Mouse (Mus musculus): Measurements from ENCODE around the gene Pik3r2. TPM values are rescaled to one million over a fixed set of nuclear protein-coding genes. Genes with fewer than 3 reads are reported as not detected.

The Pik3r2 gene
- polyA plus RNA-seq, 1 experiment: 71.7 TPM

- peaks cover 14% of the 10 kb centered on the region for H3K27me3 ChIP-seq (ENCODE audit: control insufficient read depth, insufficient read depth, insufficient read length)
- no peaks in the 10 kb centered on the region for H3K36me3 ChIP-seq (ENCODE audit: control insufficient read depth, insufficient read depth)
- no peaks in the 10 kb centered on the region for H3K79me3 ChIP-seq (ENCODE audit: low read depth)
- H3ac ChIP-seq (ENCODE audit: control insufficient read depth, insufficient read length, low read depth): no peak overlapping the region
- no peak overlapping the region for H3K4me3 ChIP-seq (ENCODE audit: insufficient read depth, poor library complexity, severe bottlenecking)
- TF ChIP-seq USF1 (IDR thresholded peaks at IDR 0.05; ENCODE audit: low read depth): no peak
- no peak for TF ChIP-seq MYOG (IDR thresholded peaks at IDR 0.05; ENCODE audit: control insufficient read depth, extremely low read depth, insufficient read length)
- no peak for TF ChIP-seq CEBPB (IDR thresholded peaks at IDR 0.05; ENCODE audit: low read depth)
- no peak for TF ChIP-seq CTCF (IDR thresholded peaks at IDR 0.05; ENCODE audit: control insufficient read depth, insufficient read depth, insufficient read length)
- TF ChIP-seq FOSL1 (IDR thresholded peaks at IDR 0.05; ENCODE audit: insufficient read depth, low read length, poor library complexity, severe bottlenecking): no peak
- no peak for TF ChIP-seq MYOD1 (IDR thresholded peaks at IDR 0.05; ENCODE audit: control insufficient read depth, insufficient read length, low read depth)
- TF ChIP-seq MAX (IDR thresholded peaks at IDR 0.05): no peak
- H3K79me2 ChIP-seq (ENCODE audit: control insufficient read depth, insufficient read depth): no peaks in the 10 kb centered on the region
Measured at GRCm38 (mm10) chr8:70730956-70731355, 45.6 kb downstream of the Pik3r2 start.

DNA sequence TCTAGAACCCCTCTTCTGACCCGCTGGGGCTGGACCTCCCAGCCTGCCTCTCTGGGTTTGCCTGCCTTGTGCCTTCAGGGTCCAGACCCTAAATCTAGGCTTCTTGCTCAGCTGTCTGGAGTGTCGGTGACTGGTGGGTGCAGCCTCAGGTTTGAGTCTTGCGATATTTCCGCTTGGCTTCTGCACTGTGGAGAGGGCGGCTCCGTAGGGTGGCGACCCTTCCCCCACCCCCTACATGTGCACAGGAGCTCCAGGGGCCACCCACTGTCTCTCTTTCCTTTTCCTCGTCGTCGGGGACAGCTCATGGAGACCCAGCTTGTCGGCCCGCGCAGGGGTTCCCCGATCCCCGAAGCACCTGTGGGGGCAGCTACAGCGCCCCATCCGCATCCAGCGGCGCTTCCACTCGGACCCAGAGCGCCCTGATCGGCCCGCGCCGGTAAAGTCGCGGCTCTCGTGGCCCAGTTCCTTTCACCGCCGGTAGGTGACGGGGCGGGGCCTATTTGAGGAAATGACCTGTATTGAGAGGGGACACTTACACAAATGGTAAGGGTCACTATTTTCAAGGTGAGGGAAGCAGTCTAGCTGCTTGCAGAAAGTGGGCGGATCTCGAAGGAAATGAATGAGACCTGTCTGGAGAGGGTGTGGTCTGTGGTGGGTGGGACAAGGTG is 46.6 kb downstream of the Pik3r2 start:
- H3K79me2 ChIP-seq (ENCODE audit: control insufficient read depth, insufficient read depth): no peaks in the 10 kb centered on the region
- no peaks in the 10 kb centered on the region for H3K79me3 ChIP-seq (ENCODE audit: low read depth)
- TF ChIP-seq MYOD1 (IDR thresholded peaks at IDR 0.05; ENCODE audit: control insufficient read depth, insufficient read length, low read depth) (no peak), FOSL1 (IDR thresholded peaks at IDR 0.05; ENCODE audit: insufficient read depth, low read length, poor library complexity, severe bottlenecking) (no peak), USF1 (IDR thresholded peaks at IDR 0.05; ENCODE audit: low read depth) (no peak), CEBPB (IDR thresholded peaks at IDR 0.05; ENCODE audit: low read depth) (no peak), CTCF (IDR thresholded peaks at IDR 0.05; ENCODE audit: control insufficient read depth, insufficient read depth, insufficient read length) (no peak), MAX (IDR thresholded peaks at IDR 0.05) (no peak)
- no peak overlapping the region for H3K4me3 ChIP-seq (ENCODE audit: insufficient read depth, poor library complexity, severe bottlenecking)
- no peak overlapping the region for H3ac ChIP-seq (ENCODE audit: control insufficient read depth, insufficient read length, low read depth)
- peaks cover 14% of the 10 kb centered on the region for H3K27me3 ChIP-seq (ENCODE audit: control insufficient read depth, insufficient read depth, insufficient read length)
- H3K36me3 ChIP-seq (ENCODE audit: control insufficient read depth, insufficient read depth): no peaks in the 10 kb centered on the region

DNA sequence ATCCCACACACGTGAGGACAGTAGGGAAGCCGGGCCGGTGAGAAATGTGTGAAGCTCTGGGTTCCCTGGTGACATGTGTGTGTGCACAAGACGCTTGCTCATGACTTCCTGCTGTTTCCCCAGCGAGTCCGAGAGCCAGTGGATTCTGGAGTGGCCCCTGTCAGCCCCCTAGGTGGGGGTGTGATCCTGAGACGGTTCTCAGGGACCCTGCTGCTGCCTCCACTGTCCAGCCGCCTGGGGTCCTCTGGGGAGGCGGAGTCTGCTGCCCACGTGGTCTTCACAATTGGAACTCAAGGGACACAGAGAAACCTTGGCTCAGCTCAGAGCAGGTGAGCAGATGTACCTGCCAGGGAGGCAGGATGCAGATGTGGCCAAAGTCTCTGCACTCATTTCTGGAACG is 49.8 kb downstream of the Pik3r2 start:
- Histone ChIP-seq H3K36me3 (ENCODE audit: control insufficient read depth, insufficient read depth) (no peaks in the 10 kb centered on the region), H3K27me3 (ENCODE audit: control insufficient read depth, insufficient read depth, insufficient read length) (peaks cover 6% of the 10 kb centered on the region), H3K79me2 (ENCODE audit: control insufficient read depth, insufficient read depth) (no peaks in the 10 kb centered on the region), H3ac (ENCODE audit: control insufficient read depth, insufficient read length, low read depth) (no peak overlapping the region), H3K79me3 (ENCODE audit: low read depth) (no peaks in the 10 kb centered on the region), H3K4me3 (ENCODE audit: insufficient read depth, poor library complexity, severe bottlenecking) (no peak overlapping the region)
- no peak for TF ChIP-seq CTCF (IDR thresholded peaks at IDR 0.05; ENCODE audit: control insufficient read depth, insufficient read depth, insufficient read length)
- no peak for TF ChIP-seq MAX (IDR thresholded peaks at IDR 0.05)
- TF ChIP-seq MYOD1 (IDR thresholded peaks at IDR 0.05; ENCODE audit: control insufficient read depth, insufficient read length, low read depth): no peak
- no peak for TF ChIP-seq CEBPB (IDR thresholded peaks at IDR 0.05; ENCODE audit: low read depth)
- TF ChIP-seq FOSL1 (IDR thresholded peaks at IDR 0.05; ENCODE audit: insufficient read depth, low read length, poor library complexity, severe bottlenecking): no peak
- no peak for TF ChIP-seq USF1 (IDR thresholded peaks at IDR 0.05; ENCODE audit: low read depth)
- no peak for TF ChIP-seq MYOG (IDR thresholded peaks at IDR 0.05; ENCODE audit: control insufficient read depth, extremely low read depth, insufficient read length)

- H3K79me3 ChIP-seq (ENCODE audit: low read depth): no peaks in the 10 kb centered on the region
- no peaks in the 10 kb centered on the region for H3K36me3 ChIP-seq (ENCODE audit: control insufficient read depth, insufficient read depth)
- no peak overlapping the region for H3ac ChIP-seq (ENCODE audit: control insufficient read depth, insufficient read length, low read depth)
- peaks cover 6% of the 10 kb centered on the region for H3K27me3 ChIP-seq (ENCODE audit: control insufficient read depth, insufficient read depth, insufficient read length)
- H3K4me3 ChIP-seq (ENCODE audit: insufficient read depth, poor library complexity, severe bottlenecking): no peak overlapping the region
- no peaks in the 10 kb centered on the region for H3K79me2 ChIP-seq (ENCODE audit: control insufficient read depth, insufficient read depth)
- TF ChIP-seq MAX (IDR thresholded peaks at IDR 0.05) (no peak), CTCF (IDR thresholded peaks at IDR 0.05; ENCODE audit: control insufficient read depth, insufficient read depth, insufficient read length) (no peak), FOSL1 (IDR thresholded peaks at IDR 0.05; ENCODE audit: insufficient read depth, low read length, poor library complexity, severe bottlenecking) (no peak), CEBPB (IDR thresholded peaks at IDR 0.05; ENCODE audit: low read depth) (no peak)
Measured at GRCm38 (mm10) chr8:70725792-70726447, 50.6 kb downstream of the Pik3r2 start.

DNA sequence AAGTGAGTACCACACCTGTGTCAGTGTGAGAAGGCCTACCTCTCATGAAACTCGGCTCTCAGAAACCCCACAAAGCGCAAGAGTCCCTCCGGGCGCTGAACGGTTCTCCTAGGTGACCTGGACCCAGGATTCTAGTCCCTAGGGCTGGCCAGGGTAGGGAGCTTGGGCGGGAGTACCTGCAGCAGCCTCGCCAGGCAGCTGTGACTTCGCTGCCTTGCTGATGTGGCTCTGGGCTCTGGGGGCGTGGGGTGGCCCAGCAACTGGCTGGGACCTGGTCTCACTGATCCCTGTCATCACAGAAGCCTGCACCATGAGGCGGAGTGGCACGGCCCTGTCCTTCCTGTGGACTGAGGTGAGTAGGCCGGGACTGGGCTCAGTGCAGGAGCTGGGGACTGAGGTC is 52.3 kb downstream of the Pik3r2 start:
- Histone ChIP-seq H3ac (ENCODE audit: control insufficient read depth, insufficient read length, low read depth) (no peak overlapping the region), H3K79me3 (ENCODE audit: low read depth) (no peaks in the 10 kb centered on the region), H3K27me3 (ENCODE audit: control insufficient read depth, insufficient read depth, insufficient read length) (no peaks in the 10 kb centered on the region), H3K79me2 (ENCODE audit: control insufficient read depth, insufficient read depth) (no peaks in the 10 kb centered on the region), H3K36me3 (ENCODE audit: control insufficient read depth, insufficient read depth) (no peaks in the 10 kb centered on the region), H3K4me3 (ENCODE audit: insufficient read depth, poor library complexity, severe bottlenecking) (no peak overlapping the region)
- no peak for TF ChIP-seq FOSL1 (IDR thresholded peaks at IDR 0.05; ENCODE audit: insufficient read depth, low read length, poor library complexity, severe bottlenecking)
- no peak for TF ChIP-seq MYOD1 (IDR thresholded peaks at IDR 0.05; ENCODE audit: control insufficient read depth, insufficient read length, low read depth)
- no peak for TF ChIP-seq CEBPB (IDR thresholded peaks at IDR 0.05; ENCODE audit: low read depth)
- no peak for TF ChIP-seq MYOG (IDR thresholded peaks at IDR 0.05; ENCODE audit: control insufficient read depth, extremely low read depth, insufficient read length)
